ENCODE assay signal across 16 mouse cellular contexts in genomic region chr13:36505730-36506129, GRCm38 (mm10).
"Had no signal": no experiment of that assay in that cellular context is flagged by ENCODE, and none has a peak within 500 bp of the region (broad histone marks: within the 10 kb centered on the region; RNA-seq: fewer than 3 reads in every experiment).

No protein-coding gene starts in this region.

- H3K27ac ChIP-seq: intestine, embryonic 15.5 days; limb, embryonic 12.5 days; liver, embryonic 13.5 days; lung, embryonic 15.5 days; macrophage; midbrain, embryonic 12.5 days; neural tube, embryonic 13.5 days; stomach, embryonic 15.5 days had no signal

- H3K4me3 ChIP-seq: intestine, embryonic 15.5 days; limb, embryonic 12.5 days; liver, embryonic 13.5 days; lung, embryonic 15.5 days; megakaryocyte, embryonic 14.5 days; midbrain, embryonic 12.5 days; neural tube, embryonic 13.5 days; stomach, embryonic 15.5 days had no signal

- DNase-seq: kidney, adult 18-20 months; kidney, postnatal 10 days; liver; liver, embryonic 13.5 days; liver, postnatal 0 days; retina, postnatal 1 day; spleen, adult 18-20 months; thymus, postnatal 36 days had no signal
